Mouse (Mus musculus) heart, embryonic 16.5 days (tissue): ENCODE measurements around the gene Dcaf17. TPM values are rescaled to one million over a fixed set of nuclear protein-coding genes. Genes with fewer than 3 reads are reported as not detected.

ENCODE experiments used
- ATAC-seq: fragments of 200-750 bp; cut with Nextera tagmentation; replicated peaks from 2 replicates; pipeline ENCODE4 v1.8.0; 2017; ENCODE audit warnings: moderate number of reproducible peaks; ENCODE audit not compliant: insufficient read depth, low FRiP score; ENCODE audit errors: extremely low read depth
- H3K27ac ChIP-seq: fragments of 300-500 bp; sonication (generic); 2 replicates; pipeline ENCODE4 v1.5.1; 2014; ENCODE audit warnings: mild to moderate bottlenecking, low read length, control low read depth, moderate library complexity
- H3K27me3 ChIP-seq: fragments of 300-500 bp; sonication (generic); 2 replicates; pipeline ENCODE4 v1.6.1; 2014; ENCODE audit warnings: low read length, mixed read lengths; ENCODE audit not compliant: control insufficient read depth, insufficient read depth
- H3K36me3 ChIP-seq: fragments of 300-500 bp; sonication (generic); 2 replicates; pipeline ENCODE4 v1.6.1; 2014; ENCODE audit not compliant: control insufficient read depth, insufficient read depth
- H3K4me1 ChIP-seq: fragments of 300-500 bp; sonication (generic); 2 replicates; pipeline ENCODE4 v1.6.1; 2014; ENCODE audit warnings: low read length, mixed read lengths; ENCODE audit not compliant: control insufficient read depth, insufficient read depth
- H3K4me2 ChIP-seq: fragments of 300-500 bp; sonication (generic); 2 replicates; pipeline ENCODE4 v1.6.1; 2014; ENCODE audit warnings: low read depth, mild to moderate bottlenecking, control low read depth, low read length
- H3K4me3 ChIP-seq: fragments of 300-500 bp; sonication (generic); 2 replicates; pipeline ENCODE4 v1.5.1; 2014; ENCODE audit warnings: mild to moderate bottlenecking, control low read depth, low read length
- H3K9ac ChIP-seq: fragments of 300-500 bp; sonication (generic); 2 replicates; pipeline ENCODE4 v1.6.1; 2014; ENCODE audit warnings: low read length, control low read depth
- H3K9me3 ChIP-seq: fragments of 300-500 bp; sonication (generic); replicated peaks from 2 replicates; pipeline ENCODE4 v1.6.1; 2016; ENCODE audit warnings: low read length; ENCODE audit not compliant: control insufficient read depth
- WGBS: fragments of 180-500 bp; shearing (Covaris S2); extraction: QIAGEN DNeasy Blood & Tissue Kit; methylation state at CpG from one replicate; pipeline ENCODE4 v1.1.7; 2014; 5-methylcytosine and 5-hydroxymethylcytosine counted together
- polyA plus RNA-seq: library from polyadenylated mRNA; unstranded; fragments of >200 nt; fragmentation: Nextera tagmentation; extraction: Ambion mirVana; gene quantifications from 2 replicates; pipeline ENCODE4 v1.2.1, GENCODE M21; 2015

Dcaf17 gene
- polyA plus RNA-seq, 1 experiment from 2014 or later: 21.5 TPM

- H3K4me1 ChIP-seq: peaks cover 14% of the 10 kb centered on the region
- H3K9me3 ChIP-seq: no peaks in the 10 kb centered on the region
- WGBS: 81% methylated on average over 13 of the region's 13 CpGs
- no peak overlapping the region for H3K4me2 ChIP-seq
- no peaks in the 10 kb centered on the region for H3K36me3 ChIP-seq
- peaks cover 15% of the 10 kb centered on the region for H3K27me3 ChIP-seq
- no peak overlapping the region for H3K27ac ChIP-seq
- H3K4me3 ChIP-seq: no peak overlapping the region
- H3K9ac ChIP-seq: no peak overlapping the region
- ATAC-seq: no peak
Measured at GRCm38 (mm10) chr2:71122268-71123029, 67.3 kb downstream of the Dcaf17 start.

GRCm38 (mm10) chr2:71123591-71123990 is 68.5 kb downstream of the Dcaf17 start:
- Histone ChIP-seq H3K27ac (no peak overlapping the region), H3K4me3 (no peak overlapping the region), H3K36me3 (no peaks in the 10 kb centered on the region), H3K9ac (no peak overlapping the region), H3K9me3 (no peaks in the 10 kb centered on the region), H3K27me3 (peaks cover 14% of the 10 kb centered on the region), H3K4me1 (peaks cover 7% of the 10 kb centered on the region), H3K4me2 (no peak overlapping the region)
- WGBS: 28% methylated on average over 2 of the region's 2 CpGs
- ATAC-seq: no peak

GRCm38 (mm10) chr2:71127779-71128534 is 72.8 kb downstream of the Dcaf17 start:
- no peak for ATAC-seq
- Histone ChIP-seq H3K27me3 (no peaks in the 10 kb centered on the region), H3K9ac (no peak overlapping the region), H3K36me3 (no peaks in the 10 kb centered on the region), H3K27ac (no peak overlapping the region), H3K9me3 (no peaks in the 10 kb centered on the region), H3K4me3 (no peak overlapping the region), H3K4me1 (peaks cover 4% of the 10 kb centered on the region; the same call in 1 of the 2 replicates), H3K4me2 (no peak overlapping the region)
- WGBS: 66% methylated on average over 10 of the region's 10 CpGs

GRCm38 (mm10) chr2:71130366-71130765 is 75.2 kb downstream of the Dcaf17 start:
- Histone ChIP-seq H3K9ac (no peak overlapping the region), H3K27ac (no peak overlapping the region), H3K4me1 (no peaks in the 10 kb centered on the region), H3K4me2 (no peak overlapping the region), H3K27me3 (no peaks in the 10 kb centered on the region), H3K9me3 (no peaks in the 10 kb centered on the region), H3K4me3 (no peak overlapping the region), H3K36me3 (no peaks in the 10 kb centered on the region)
- 90% methylated on average over 2 of the region's 2 CpGs for WGBS
- no peak for ATAC-seq

- 66% methylated on average over 3 of the region's 3 CpGs for WGBS
- no peaks in the 10 kb centered on the region for H3K36me3 ChIP-seq
- no peak overlapping the region for H3K4me2 ChIP-seq
- H3K9ac ChIP-seq: no peak overlapping the region
- no peak for ATAC-seq
- H3K27me3 ChIP-seq: no peaks in the 10 kb centered on the region
- H3K27ac ChIP-seq: no peak overlapping the region
- no peak overlapping the region for H3K4me3 ChIP-seq
- H3K9me3 ChIP-seq: no peaks in the 10 kb centered on the region
- no peaks in the 10 kb centered on the region for H3K4me1 ChIP-seq
Measured at GRCm38 (mm10) chr2:71131866-71132496, 76.9 kb downstream of the Dcaf17 start.

GRCm38 (mm10) chr2:71134041-71134505 is 78.9 kb downstream of the Dcaf17 start:
- H3K4me1 ChIP-seq: no peaks in the 10 kb centered on the region
- WGBS: 50% methylated on average over 9 of the region's 9 CpGs
- H3K4me2 ChIP-seq: no peak overlapping the region
- H3K4me3 ChIP-seq: no peak overlapping the region
- H3K27ac ChIP-seq: no peak overlapping the region
- no peak for ATAC-seq
- no peaks in the 10 kb centered on the region for H3K36me3 ChIP-seq
- H3K9me3 ChIP-seq: no peaks in the 10 kb centered on the region
- H3K27me3 ChIP-seq: no peaks in the 10 kb centered on the region
- no peak overlapping the region for H3K9ac ChIP-seq

- Histone ChIP-seq H3K27ac (no peak overlapping the region), H3K4me1 (no peaks in the 10 kb centered on the region), H3K36me3 (no peaks in the 10 kb centered on the region), H3K27me3 (no peaks in the 10 kb centered on the region), H3K4me2 (no peak overlapping the region), H3K9ac (no peak overlapping the region), H3K9me3 (no peaks in the 10 kb centered on the region), H3K4me3 (no peak overlapping the region)
- no peak for ATAC-seq
- 70% methylated on average over 5 of the region's 5 CpGs for WGBS
Measured at GRCm38 (mm10) chr2:71134836-71135235, 79.7 kb downstream of the Dcaf17 start.

GRCm38 (mm10) chr2:71140622-71141021 is 85.5 kb downstream of the Dcaf17 start:
- Histone ChIP-seq H3K4me2 (no peak overlapping the region), H3K4me1 (no peaks in the 10 kb centered on the region), H3K9ac (no peak overlapping the region), H3K27ac (no peak overlapping the region), H3K9me3 (no peaks in the 10 kb centered on the region), H3K4me3 (no peak overlapping the region), H3K27me3 (no peaks in the 10 kb centered on the region), H3K36me3 (no peaks in the 10 kb centered on the region)
- ATAC-seq: no peak
- WGBS: 71% methylated on average over 4 of the region's 4 CpGs

- H3K4me3 ChIP-seq: no peak overlapping the region
- no peaks in the 10 kb centered on the region for H3K9me3 ChIP-seq
- ATAC-seq: no peak
- 45% methylated on average over 7 of the region's 7 CpGs for WGBS
- no peak overlapping the region for H3K4me2 ChIP-seq
- no peaks in the 10 kb centered on the region for H3K27me3 ChIP-seq
- H3K9ac ChIP-seq: no peak overlapping the region
- no peak overlapping the region for H3K27ac ChIP-seq
- no peaks in the 10 kb centered on the region for H3K36me3 ChIP-seq
- no peaks in the 10 kb centered on the region for H3K4me1 ChIP-seq
Measured at GRCm38 (mm10) chr2:71142410-71142809, 87.3 kb downstream of the Dcaf17 start.
